Mouse (Mus musculus): Measurements from ENCODE around the gene Specc1l. TPM values are rescaled to one million over a fixed set of nuclear protein-coding genes. Genes with fewer than 3 reads are reported as not detected.
"Not testable (repeated sequence)": the region's sequence is repeated elsewhere in the genome, so short reads cannot be mapped to it uniquely, and the experiment has no call there.

The Specc1l gene
- polyA plus RNA-seq, 1 experiment = 2.5 TPM

GRCm38 (mm10) chr10:75333176-75333776 lies 121.4 kb downstream of the Specc1l start:
- Histone ChIP-seq H3K4me3 (replicated peaks) (peak overlapping the region; percentile 21), H3K36me3 (replicated peaks; ENCODE audit: low read length) (peaks cover 82% of the 10 kb centered on the region)
- TF ChIP-seq GATA1 (IDR thresholded peaks at IDR 0.05; ENCODE audit: borderline replicate concordance, low read length) (no peak), FLI1 (IDR thresholded peaks at IDR 0.05; ENCODE audit: low read length) (no peak)

GRCm38 (mm10) chr10:75334175-75334574 lies 122.3 kb downstream of the Specc1l start:
- H3K4me1 ChIP-seq = peaks cover 73% of the 10 kb centered on the region
- TF ChIP-seq FLI1 (IDR thresholded peaks at IDR 0.05; ENCODE audit: low read length) = no peak
- no peak for TF ChIP-seq GATA1 (IDR thresholded peaks at IDR 0.05; ENCODE audit: borderline replicate concordance, low read length)
- no peak overlapping the region for H3K4me3 ChIP-seq (replicated peaks)
- no peaks in the 10 kb centered on the region for H3K27me3 ChIP-seq (replicated peaks)
- 0 out of 2 replicates have a peak, but pooled peaks cover 6% of the 10 kb centered on the region for H3K9me3 ChIP-seq
- H3K36me3 ChIP-seq (replicated peaks; ENCODE audit: low read length) = peaks cover 73% of the 10 kb centered on the region

More at GRCm38 (mm10) chr10:75333176-75333776, 121.4 kb downstream of the Specc1l start:
- Histone ChIP-seq H3K4me1 (peaks cover 73% of the 10 kb centered on the region), H3K9me3 (0 out of 2 replicates have a peak, but pooled peaks cover 6% of the 10 kb centered on the region), H3K27me3 (replicated peaks) (no peaks in the 10 kb centered on the region)

- Histone ChIP-seq H3K4me3 (replicated peaks) (no peak overlapping the region), H3K36me3 (replicated peaks; ENCODE audit: low read length) (peaks cover 64% of the 10 kb centered on the region), H3K4me1 (peaks cover 73% of the 10 kb centered on the region), H3K27me3 (replicated peaks) (no peaks in the 10 kb centered on the region), H3K9me3 (0 out of 2 replicates have a peak, but pooled peaks cover 6% of the 10 kb centered on the region)
- no peak for TF ChIP-seq FLI1 (IDR thresholded peaks at IDR 0.05; ENCODE audit: low read length)
- no peak for TF ChIP-seq GATA1 (IDR thresholded peaks at IDR 0.05; ENCODE audit: borderline replicate concordance, low read length)
Observed at GRCm38 (mm10) chr10:75335075-75335474, 123.2 kb downstream of the Specc1l start.

GRCm38 (mm10) chr10:75337231-75337630 lies 125.4 kb downstream of the Specc1l start:
- Histone ChIP-seq H3K27me3 (replicated peaks) (no peaks in the 10 kb centered on the region), H3K4me3 (replicated peaks) (no peak overlapping the region), H3K4me1 (peaks cover 77% of the 10 kb centered on the region), H3K9me3 (0 out of 2 replicates have a peak, but pooled peaks cover 6% of the 10 kb centered on the region), H3K36me3 (replicated peaks; ENCODE audit: low read length) (peaks cover 45% of the 10 kb centered on the region)
- TF ChIP-seq FLI1 (IDR thresholded peaks at IDR 0.05; ENCODE audit: low read length) (no peak), GATA1 (IDR thresholded peaks at IDR 0.05; ENCODE audit: borderline replicate concordance, low read length) (no peak)

- Histone ChIP-seq H3K27me3 (replicated peaks) (no peaks in the 10 kb centered on the region), H3K4me3 (replicated peaks) (peak overlapping the region; percentile 26), H3K36me3 (replicated peaks; ENCODE audit: low read length) (peaks cover 30% of the 10 kb centered on the region), H3K9me3 (peaks cover 10% of the 10 kb centered on the region), H3K4me1 (peaks cover 67% of the 10 kb centered on the region)
- TF ChIP-seq FLI1 (IDR thresholded peaks at IDR 0.05; ENCODE audit: low read length) = no peak
- TF ChIP-seq GATA1 (IDR thresholded peaks at IDR 0.05; ENCODE audit: borderline replicate concordance, low read length) = no peak
Observed at GRCm38 (mm10) chr10:75338852-75339251, 127.0 kb downstream of the Specc1l start.

- Histone ChIP-seq H3K9me3 (peaks cover 15% of the 10 kb centered on the region), H3K4me3 (replicated peaks) (peak overlapping the region; percentile 4), H3K36me3 (replicated peaks; ENCODE audit: low read length) (peaks cover 30% of the 10 kb centered on the region), H3K4me1 (peaks cover 67% of the 10 kb centered on the region), H3K27me3 (replicated peaks) (no peaks in the 10 kb centered on the region)
- no peak for TF ChIP-seq GATA1 (IDR thresholded peaks at IDR 0.05; ENCODE audit: borderline replicate concordance, low read length)
- no peak for TF ChIP-seq FLI1 (IDR thresholded peaks at IDR 0.05; ENCODE audit: low read length)
Observed at GRCm38 (mm10) chr10:75339377-75339776, 127.5 kb downstream of the Specc1l start.

GRCm38 (mm10) chr10:75341936-75342335 lies 130.1 kb downstream of the Specc1l start:
- peaks cover 64% of the 10 kb centered on the region for H3K4me1 ChIP-seq
- TF ChIP-seq GATA1 (IDR thresholded peaks at IDR 0.05; ENCODE audit: borderline replicate concordance, low read length) = no peak
- TF ChIP-seq FLI1 (IDR thresholded peaks at IDR 0.05; ENCODE audit: low read length) = no peak
- H3K4me3 ChIP-seq (replicated peaks) = no peak overlapping the region
- no peaks in the 10 kb centered on the region for H3K27me3 ChIP-seq (replicated peaks)
- H3K36me3 ChIP-seq (replicated peaks; ENCODE audit: low read length) = peaks cover 17% of the 10 kb centered on the region
- H3K9me3 ChIP-seq = peaks cover 18% of the 10 kb centered on the region

GRCm38 (mm10) chr10:75344563-75344962 lies 132.7 kb downstream of the Specc1l start:
- peaks cover 18% of the 10 kb centered on the region for H3K9me3 ChIP-seq
- H3K4me3 ChIP-seq (replicated peaks) = peak overlapping the region; percentile 38

GRCm38 (mm10) chr10:75345265-75345664 lies 133.4 kb downstream of the Specc1l start:
- TF ChIP-seq FLI1 (IDR thresholded peaks at IDR 0.05; ENCODE audit: low read length) = no peak
- no peak for TF ChIP-seq GATA1 (IDR thresholded peaks at IDR 0.05; ENCODE audit: borderline replicate concordance, low read length)
- Histone ChIP-seq H3K4me1 (peaks cover 54% of the 10 kb centered on the region), H3K36me3 (replicated peaks; ENCODE audit: low read length) (peaks cover 20% of the 10 kb centered on the region), H3K9me3 (peaks cover 18% of the 10 kb centered on the region), H3K4me3 (replicated peaks) (no peak overlapping the region), H3K27me3 (replicated peaks) (no peaks in the 10 kb centered on the region)

More at GRCm38 (mm10) chr10:75344563-75344962, 132.7 kb downstream of the Specc1l start:
- Histone ChIP-seq H3K36me3 (replicated peaks; ENCODE audit: low read length) (peaks cover 20% of the 10 kb centered on the region), H3K4me1 (peaks cover 57% of the 10 kb centered on the region)
- H3K27me3 ChIP-seq (replicated peaks) = not testable (repeated sequence)

GRCm38 (mm10) chr10:75350564-75350963 lies 138.7 kb downstream of the Specc1l start:
- H3K9me3 ChIP-seq = peaks cover 9% of the 10 kb centered on the region
- no peak for TF ChIP-seq GATA1 (IDR thresholded peaks at IDR 0.05; ENCODE audit: borderline replicate concordance, low read length)
- TF ChIP-seq FLI1 (IDR thresholded peaks at IDR 0.05; ENCODE audit: low read length) = no peak
- H3K27me3 ChIP-seq (replicated peaks) = peaks cover 3% of the 10 kb centered on the region
- peaks cover 42% of the 10 kb centered on the region for H3K4me1 ChIP-seq
- peaks cover 14% of the 10 kb centered on the region for H3K36me3 ChIP-seq (replicated peaks; ENCODE audit: low read length)
- H3K4me3 ChIP-seq (replicated peaks) = no peak overlapping the region

Measured in megakaryocyte, embryonic 14.5 days (primary cell).